Mouse (Mus musculus) stomach, postnatal 0 days (tissue): ENCODE measurements at regions not wholly inside any gene's neighbourhood (a gene's known extent, or its start where the extent isn't known, plus 50 kb on each side); places are given as distances from the start of the nearest gene placed in this dataset.

Source experiments
- ATAC-seq: fragments of 200-750 bp; cut with Nextera tagmentation; 2 replicates; pipeline ENCODE4 v1.8.0; 2017; ENCODE audit not compliant: low FRiP score, low TSS enrichment
- DNase-seq: peaks from one replicate; pipeline ENCODE4 v3.0.0-alpha.2; 2016; ENCODE audit warnings: low spot score
- H3K27ac ChIP-seq: fragments of 300-500 bp; sonication (generic); replicated peaks from 2 replicates; pipeline ENCODE4 v1.5.1; 2014; ENCODE audit warnings: mild to moderate bottlenecking, control low read depth
- H3K27me3 ChIP-seq: fragments of 300-500 bp; sonication (generic); 2 replicates; pipeline ENCODE4 v1.6.1; 2014; ENCODE audit warnings: low read length; ENCODE audit not compliant: control insufficient read depth, insufficient read depth
- H3K36me3 ChIP-seq: fragments of 300-500 bp; sonication (generic); 2 replicates; pipeline ENCODE4 v1.6.1; 2014; ENCODE audit warnings: low read length, mixed read lengths; ENCODE audit not compliant: control insufficient read depth, insufficient read depth
- H3K4me1 ChIP-seq: fragments of 300-500 bp; sonication (generic); replicated peaks from 2 replicates; pipeline ENCODE4 v1.6.1; 2014; ENCODE audit warnings: antibody characterized with exemption; ENCODE audit not compliant: control insufficient read depth, insufficient read depth
- H3K4me2 ChIP-seq: fragments of 300-500 bp; sonication (generic); replicated peaks from 2 replicates; pipeline ENCODE4 v1.6.1; 2014; ENCODE audit warnings: low read depth, mild to moderate bottlenecking, control low read depth, moderate library complexity
- H3K4me3 ChIP-seq: fragments of 300-500 bp; sonication (generic); 2 replicates; pipeline ENCODE4 v1.5.1; 2014; ENCODE audit warnings: low read depth, low read length, control low read depth
- H3K9ac ChIP-seq: fragments of 300-500 bp; sonication (generic); 2 replicates; pipeline ENCODE4 v1.6.1; 2014; ENCODE audit warnings: mild to moderate bottlenecking, low read length, control low read depth, mixed read lengths
- H3K9me3 ChIP-seq: fragments of 300-500 bp; sonication (generic); 2 replicates; pipeline ENCODE4 v1.6.1; 2016; ENCODE audit warnings: low read length; ENCODE audit not compliant: control insufficient read depth
- CTCF ChIP-seq: IDR thresholded peaks from 2 replicates; pipeline ENCODE4 v1.5.1; 2016; ENCODE audit warnings: antibody characterized with exemption, low read depth, mild to moderate bottlenecking, moderate library complexity
- EP300 ChIP-seq: optimal IDR thresholded peaks from 2 replicates; pipeline ENCODE3; 2016; ENCODE audit warnings: antibody characterized with exemption
- WGBS: fragments of 180-500 bp; shearing (Covaris S2); extraction: QIAGEN DNeasy Blood & Tissue Kit; methylation state at CpG from one replicate; pipeline ENCODE4 v1.1.7; 2014; 5-methylcytosine and 5-hydroxymethylcytosine counted together

DNA sequence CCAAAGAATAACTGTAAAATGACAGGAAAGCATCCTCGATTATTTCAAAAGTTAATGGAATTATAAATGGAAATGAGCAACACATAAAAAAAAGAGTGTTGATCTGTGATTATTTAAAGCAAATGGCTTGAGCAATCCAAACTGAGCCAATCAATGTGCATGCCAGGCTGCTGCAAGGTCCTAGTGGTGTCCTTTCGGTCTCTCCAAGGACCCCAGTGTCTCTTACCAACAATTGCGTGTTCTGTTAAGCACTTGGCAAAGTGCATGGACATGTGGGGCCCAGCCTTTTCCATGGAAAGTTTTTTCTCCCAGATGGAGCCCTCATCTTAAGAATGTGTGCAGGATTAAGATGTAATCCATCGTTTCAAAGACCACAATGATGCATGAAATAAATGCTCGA, 90.0 kb upstream of the Sfrp2 start:
- TF ChIP-seq CTCF, result no peak
- TF ChIP-seq EP300, result no peak
- WGBS, result 77% methylated on average over 5 of the region's 5 CpGs
- DNase-seq, result no peak

DNA sequence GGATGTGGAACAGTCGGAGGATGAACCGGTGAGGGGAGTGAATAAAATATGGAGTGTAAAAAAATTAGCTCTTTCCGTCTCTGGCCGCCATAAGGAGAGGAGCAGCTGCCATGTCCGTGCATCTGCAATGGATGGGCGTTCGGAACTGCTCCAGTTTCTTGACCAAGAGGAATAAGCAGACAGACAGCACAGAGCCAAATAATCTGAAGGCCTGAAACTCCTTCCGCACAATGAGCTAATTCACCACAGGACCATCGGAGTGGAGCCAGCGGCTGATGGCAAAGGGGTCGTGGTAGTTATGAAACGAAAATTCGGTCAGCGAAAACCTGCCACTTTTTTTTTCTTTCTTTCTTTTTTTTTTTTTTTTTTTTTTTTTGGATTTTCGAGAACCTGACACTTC, 79.5 kb upstream of the Sfrp2 start:
- whole genome bisulfite sequencing, result 94% methylated on average over 15 of the region's 15 CpGs
- no peak for DNase-seq
- no peak overlapping the region for H3K9ac ChIP-seq
- H3K36me3 ChIP-seq, result no peaks in the 10 kb centered on the region
- ATAC-seq, result no peak
- H3K4me3 ChIP-seq, result no peak overlapping the region
- no peaks in the 10 kb centered on the region for H3K27me3 ChIP-seq
- no peak overlapping the region for H3K4me2 ChIP-seq
- no peak for TF ChIP-seq EP300
- no peak for TF ChIP-seq CTCF
- H3K9me3 ChIP-seq, result no peaks in the 10 kb centered on the region
- H3K4me1 ChIP-seq, result no peaks in the 10 kb centered on the region
- no peak overlapping the region for H3K27ac ChIP-seq

More for the DNA sequence above, 90.0 kb upstream of the Sfrp2 start:
- H3K27me3 ChIP-seq, result no peaks in the 10 kb centered on the region
- no peak overlapping the region for H3K27ac ChIP-seq
- H3K4me2 ChIP-seq, result no peak overlapping the region
- no peak for ATAC-seq
- H3K9me3 ChIP-seq, result no peaks in the 10 kb centered on the region
- no peaks in the 10 kb centered on the region for H3K36me3 ChIP-seq
- no peak overlapping the region for H3K4me3 ChIP-seq
- H3K9ac ChIP-seq, result no peak overlapping the region
- H3K4me1 ChIP-seq, result no peaks in the 10 kb centered on the region

DNA sequence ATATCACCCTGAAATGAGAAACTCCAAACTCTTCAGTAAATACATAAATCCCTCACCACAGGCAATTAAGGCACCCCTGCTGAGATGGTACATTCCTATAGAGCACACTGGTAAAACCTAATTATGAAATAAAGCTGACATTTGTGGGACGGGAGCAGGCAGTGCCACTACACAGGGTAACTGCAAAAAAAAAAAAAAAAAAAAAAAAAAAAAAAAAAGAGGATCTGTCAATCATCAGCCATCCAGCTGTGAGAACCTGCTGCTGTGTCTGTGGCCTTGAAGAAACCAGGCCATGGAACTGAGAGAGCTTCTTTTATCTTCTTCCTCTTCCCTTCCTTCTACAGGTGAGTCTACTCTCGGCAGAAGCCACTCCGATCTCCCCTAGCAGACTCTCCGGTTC, 78.6 kb upstream of the Sfrp2 start:
- DNase-seq (no peak), ATAC-seq (no peak)
- Histone ChIP-seq H3K9me3 (no peaks in the 10 kb centered on the region), H3K27ac (no peak overlapping the region), H3K27me3 (no peaks in the 10 kb centered on the region), H3K4me2 (no peak overlapping the region), H3K4me3 (no peak overlapping the region), H3K9ac (no peak overlapping the region), H3K4me1 (no peaks in the 10 kb centered on the region), H3K36me3 (no peaks in the 10 kb centered on the region)
- TF ChIP-seq CTCF (no peak), EP300 (no peak)
- WGBS, result 88% methylated on average over 4 of the region's 4 CpGs

GRCm38 (mm10) chr3:83689068-83689976, 76.8 kb upstream of the Sfrp2 start:
- no peak overlapping the region for H3K4me2 ChIP-seq
- 56% methylated on average over 12 of the region's 12 CpGs for WGBS
- H3K27ac ChIP-seq, result no peak overlapping the region
- DNase-seq (no peak), ATAC-seq (no peak)
- H3K36me3 ChIP-seq, result no peaks in the 10 kb centered on the region
- TF ChIP-seq CTCF, result no peak
- no peak for TF ChIP-seq EP300
- H3K27me3 ChIP-seq, result no peaks in the 10 kb centered on the region
- H3K9me3 ChIP-seq, result no peaks in the 10 kb centered on the region
- no peak overlapping the region for H3K4me3 ChIP-seq
- H3K4me1 ChIP-seq, result no peaks in the 10 kb centered on the region
- no peak overlapping the region for H3K9ac ChIP-seq

- H3K27ac ChIP-seq, result no peak overlapping the region
- no peak overlapping the region for H3K9ac ChIP-seq
- DNase-seq (no peak), ATAC-seq (no peak)
- H3K4me2 ChIP-seq, result no peak overlapping the region
- no peaks in the 10 kb centered on the region for H3K9me3 ChIP-seq
- H3K4me3 ChIP-seq, result no peak overlapping the region
- TF ChIP-seq CTCF, result no peak
- no peaks in the 10 kb centered on the region for H3K27me3 ChIP-seq
- WGBS, result 35% methylated on average over 5 of the region's 5 CpGs
- no peaks in the 10 kb centered on the region for H3K36me3 ChIP-seq
- H3K4me1 ChIP-seq, result no peaks in the 10 kb centered on the region
Observed at GRCm38 (mm10) chr3:83694505-83694904, 71.6 kb upstream of the Sfrp2 start.

GRCm38 (mm10) chr3:83699751-83700150, 66.4 kb upstream of the Sfrp2 start:
- H3K9me3 ChIP-seq, result no peaks in the 10 kb centered on the region
- DNase-seq (no peak), ATAC-seq (no peak)
- no peaks in the 10 kb centered on the region for H3K36me3 ChIP-seq
- no peak for TF ChIP-seq CTCF
- TF ChIP-seq EP300, result no peak
- H3K4me3 ChIP-seq, result no peak overlapping the region
- H3K4me1 ChIP-seq, result no peaks in the 10 kb centered on the region
- H3K4me2 ChIP-seq, result no peak overlapping the region
- H3K27ac ChIP-seq, result no peak overlapping the region
- H3K9ac ChIP-seq, result no peak overlapping the region
- no peaks in the 10 kb centered on the region for H3K27me3 ChIP-seq
- WGBS, result 65% methylated on average over 3 of the region's 3 CpGs
